Mouse (Mus musculus) heart, adult 2 months (tissue): ENCODE measurements around the gene Ism2.
"Not testable (repeated sequence)": the region's sequence is repeated elsewhere in the genome, so short reads cannot be mapped to it uniquely, and the experiment has no call there.

Experiments used
- CTCF ChIP-seq: fragments of 200-600 bp; IDR thresholded peaks from 2 replicates; pipeline ENCODE4 v1.8.1; 2022; ENCODE audit warnings: antibody characterized with exemption, mild to moderate bottlenecking, moderate library complexity
- EP300 ChIP-seq: fragments of 200-500 bp; IDR thresholded peaks from 2 replicates; pipeline ENCODE4 v1.6.1; 2011; ENCODE audit warnings: low read depth, low read length, control low read depth; ENCODE audit not compliant: insufficient read depth
- POLR2A ChIP-seq: fragments of 200-500 bp; IDR thresholded peaks from 2 replicates; pipeline ENCODE4 v1.6.1; 2011; ENCODE audit warnings: mild to moderate bottlenecking, low read depth, low read length, control low read depth; ENCODE audit not compliant: insufficient read depth

DNA sequence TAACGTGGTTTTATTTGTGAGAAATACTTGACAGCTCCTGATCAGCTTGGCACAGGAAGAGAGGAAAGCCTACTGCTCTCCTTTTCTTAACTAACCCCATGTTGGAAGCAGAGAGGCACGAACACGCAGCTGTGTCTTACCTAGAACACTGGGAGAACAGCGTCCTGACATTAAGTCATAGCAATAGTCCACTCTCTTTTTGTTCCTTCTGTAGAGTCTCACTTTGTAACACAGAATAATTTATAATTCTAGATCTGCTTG is 7.0 kb upstream of the Ism2 start:
- not testable (repeated sequence) for TF ChIP-seq POLR2A, CTCF, EP300
